Mouse (Mus musculus): ENCODE measurements around the gene Podxl. TPM values are rescaled to one million over a fixed set of nuclear protein-coding genes. Genes with fewer than 3 reads are reported as not detected.
A peak's percentile ranks its signal among the peaks of the same experiment; 100 is the strongest.

The Podxl gene
- polyA plus RNA-seq (2012; rRNA removed): 2.1 and 2.2 TPM in 2 replicates

DNA sequence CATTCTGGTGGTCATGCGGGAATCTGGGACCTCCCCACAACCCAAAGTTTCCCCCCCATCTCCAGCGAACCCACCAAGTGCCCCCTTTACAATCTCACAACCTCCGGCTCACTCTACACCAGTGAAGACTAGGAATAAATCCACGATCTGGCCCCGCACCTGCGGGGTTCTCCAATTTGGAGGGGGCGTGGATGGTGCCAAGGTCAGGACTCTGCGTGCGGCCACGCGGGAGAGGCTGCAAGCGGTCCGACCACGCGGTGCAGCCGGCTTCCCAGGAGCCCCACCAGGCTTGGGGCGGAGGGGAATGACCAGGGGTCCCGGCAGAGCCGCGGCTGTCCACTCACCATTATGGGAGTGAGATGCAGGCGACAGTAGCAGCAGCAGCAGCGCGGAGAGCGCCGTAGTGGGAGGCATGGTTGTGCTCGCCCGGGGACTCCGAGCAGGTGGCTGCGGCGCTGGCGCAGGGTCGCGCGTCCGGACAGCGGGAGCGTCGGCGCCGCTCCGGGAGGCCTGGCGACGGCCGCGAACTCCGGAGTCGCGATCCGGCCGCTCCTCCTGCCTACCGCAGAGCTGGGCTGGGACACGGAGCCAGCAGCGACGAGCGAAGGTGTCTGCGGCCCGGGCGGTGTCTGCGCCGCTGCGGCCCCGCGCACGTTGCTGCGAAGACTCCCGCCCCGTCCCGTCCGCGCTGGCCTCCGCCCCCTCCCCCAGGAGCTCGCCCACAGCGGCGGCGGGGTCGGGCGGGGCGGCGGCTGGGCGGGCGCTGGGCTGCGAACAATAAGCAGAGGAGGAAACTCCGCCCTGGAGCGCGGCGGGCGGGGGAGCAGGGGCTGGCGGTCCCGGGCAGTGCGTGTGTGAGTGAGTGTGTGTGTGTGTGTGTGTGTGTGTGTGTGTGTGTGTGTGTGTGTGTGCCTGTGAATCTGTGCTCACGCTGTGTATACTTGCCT is at the start of gene Podxl:
Gene Podxl, minus strand, starts transcription at position 747 of the 947 bp plus-strand sequence.
- no peak for TF ChIP-seq CTCF (IDR thresholded peaks at IDR 0.05; ENCODE audit: control insufficient read depth, insufficient read depth, insufficient replicate concordance, low read depth, low read length)
- TF ChIP-seq POLR2A (IDR thresholded peaks at IDR 0.05; ENCODE audit: control insufficient read depth, low read depth, low read length): no peak
- Histone ChIP-seq H3K4me3 (ENCODE audit: control insufficient read depth, low read depth, low read length) (peak within 1 kb of the TSS; percentile 75), H3K27ac (ENCODE audit: control insufficient read depth, insufficient read depth, low read depth, low read length) (no peak within 1 kb of the TSS), H3K27me3 (ENCODE audit: control insufficient read depth, insufficient read depth, low read length) (no peaks in the 10 kb centered on the region; the same call in 1 of the 2 replicates), H3K36me3 (ENCODE audit: control insufficient read depth, insufficient read depth, low read length) (no peaks in the 10 kb centered on the region), H3K4me1 (ENCODE audit: control insufficient read depth, insufficient read depth, low read length) (peaks cover 18% of the 10 kb centered on the region)

DNA sequence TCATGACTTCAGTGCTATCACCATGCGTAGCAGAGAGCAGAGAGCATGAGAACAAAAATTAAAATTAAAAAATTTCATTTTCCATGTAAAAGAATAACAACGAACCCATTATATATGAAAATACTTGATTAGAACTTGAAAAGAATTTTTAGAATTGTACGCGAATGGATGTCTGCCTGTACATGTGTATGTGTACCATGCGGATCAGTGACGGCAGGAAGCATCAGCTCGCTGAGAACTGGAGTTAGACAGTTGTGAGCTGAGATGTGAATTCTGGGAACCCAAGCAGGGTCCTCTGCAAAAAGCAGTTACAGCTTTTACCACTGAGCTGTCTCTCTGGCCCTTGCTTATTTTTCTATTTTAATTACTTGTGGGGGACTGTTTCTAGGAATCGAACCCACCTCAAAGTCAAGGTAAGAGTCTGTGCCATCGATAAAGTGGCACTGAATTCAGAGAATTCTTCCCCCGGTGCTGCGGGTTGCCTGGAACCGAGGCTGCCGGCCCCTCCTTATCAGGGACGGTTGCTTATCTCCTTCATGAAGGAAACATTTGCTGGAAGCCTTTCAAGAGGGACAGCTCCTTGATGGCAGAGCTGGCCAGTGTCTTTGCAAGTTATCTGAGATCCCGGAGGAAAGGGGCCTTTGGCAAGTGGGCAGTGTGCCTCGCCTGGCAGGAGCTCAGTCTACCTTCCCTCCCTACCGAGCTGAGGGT is 48.9 kb upstream of the Podxl start:
- no peak for TF ChIP-seq CTCF (IDR thresholded peaks at IDR 0.05; ENCODE audit: control insufficient read depth, insufficient read depth, insufficient replicate concordance, low read depth, low read length)
- no peak for TF ChIP-seq POLR2A (IDR thresholded peaks at IDR 0.05; ENCODE audit: control insufficient read depth, low read depth, low read length)

DNA sequence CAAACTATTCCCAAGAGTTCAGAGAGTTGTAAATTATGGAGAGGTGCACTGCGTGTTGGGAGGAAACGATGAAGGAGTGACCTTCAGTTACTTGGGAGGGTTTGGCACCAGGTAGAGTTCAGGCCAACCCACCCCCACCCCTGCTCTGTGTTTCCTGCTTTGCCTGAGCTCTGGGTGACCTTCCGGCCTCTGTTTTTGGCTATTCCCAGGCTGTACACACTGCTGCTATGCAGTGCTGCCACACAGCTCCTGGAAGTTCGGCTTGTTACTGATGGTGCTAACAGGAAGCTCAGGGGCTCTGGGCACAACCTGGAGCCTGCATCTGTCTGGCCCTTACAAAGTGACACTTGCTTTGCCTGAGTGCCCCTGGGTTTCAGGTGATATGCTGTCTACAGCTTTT is 42.6 kb upstream of the Podxl start:
- no peaks in the 10 kb centered on the region for H3K4me1 ChIP-seq (ENCODE audit: control insufficient read depth, insufficient read depth, low read length)
- H3K27me3 ChIP-seq (ENCODE audit: control insufficient read depth, insufficient read depth, low read length): no peaks in the 10 kb centered on the region
- no peaks in the 10 kb centered on the region for H3K36me3 ChIP-seq (ENCODE audit: control insufficient read depth, insufficient read depth, low read length)
- TF ChIP-seq CTCF (IDR thresholded peaks at IDR 0.05; ENCODE audit: control insufficient read depth, insufficient read depth, insufficient replicate concordance, low read depth, low read length) (no peak), POLR2A (IDR thresholded peaks at IDR 0.05; ENCODE audit: control insufficient read depth, low read depth, low read length) (no peak)
- no peak overlapping the region for H3K4me3 ChIP-seq (ENCODE audit: control insufficient read depth, low read depth, low read length)
- H3K27ac ChIP-seq (ENCODE audit: control insufficient read depth, insufficient read depth, low read depth, low read length): no peak overlapping the region

More for the DNA sequence above, 48.9 kb upstream of the Podxl start:
- H3K27me3 ChIP-seq (ENCODE audit: control insufficient read depth, insufficient read depth, low read length): no peaks in the 10 kb centered on the region
- H3K27ac ChIP-seq (ENCODE audit: control insufficient read depth, insufficient read depth, low read depth, low read length): no peak overlapping the region
- peaks cover 2% of the 10 kb centered on the region for H3K4me1 ChIP-seq (ENCODE audit: control insufficient read depth, insufficient read depth, low read length)
- H3K4me3 ChIP-seq (ENCODE audit: control insufficient read depth, low read depth, low read length): no peak overlapping the region
- no peaks in the 10 kb centered on the region for H3K36me3 ChIP-seq (ENCODE audit: control insufficient read depth, insufficient read depth, low read length)

DNA sequence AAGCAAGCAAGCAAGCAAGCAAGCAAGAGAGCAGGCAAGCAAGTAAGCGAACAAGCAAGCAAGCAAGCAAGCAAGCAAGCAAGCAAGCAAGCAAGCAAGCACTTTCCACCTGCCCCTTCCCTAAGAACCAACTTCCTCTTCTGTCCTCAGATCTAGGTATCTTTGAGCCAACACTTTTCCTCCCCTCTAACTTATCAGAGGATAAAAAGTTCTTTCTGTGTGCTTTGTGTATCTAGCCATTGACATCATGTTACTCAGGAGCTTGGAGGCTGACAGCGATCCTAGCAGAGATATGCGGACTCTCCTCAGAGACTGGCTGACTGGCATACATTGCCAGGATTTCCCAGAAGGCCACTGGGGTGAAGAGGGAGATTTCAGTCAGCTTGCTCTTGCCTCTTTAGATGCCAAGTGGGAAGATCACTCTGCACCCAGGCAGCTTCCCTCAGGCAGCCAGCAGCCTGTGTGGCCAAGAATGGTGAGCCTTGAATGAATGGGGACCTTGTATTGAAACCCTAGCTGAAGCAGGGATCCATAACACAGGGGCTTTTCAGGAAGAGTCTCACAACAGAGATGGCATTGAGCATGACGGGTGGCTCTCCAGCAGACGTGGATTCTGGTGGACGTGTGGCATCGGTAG is 41.0 kb upstream of the Podxl start:
- Histone ChIP-seq H3K27ac (ENCODE audit: control insufficient read depth, insufficient read depth, low read depth, low read length) (no peak overlapping the region), H3K27me3 (ENCODE audit: control insufficient read depth, insufficient read depth, low read length) (no peaks in the 10 kb centered on the region), H3K4me1 (ENCODE audit: control insufficient read depth, insufficient read depth, low read length) (no peaks in the 10 kb centered on the region), H3K36me3 (ENCODE audit: control insufficient read depth, insufficient read depth, low read length) (no peaks in the 10 kb centered on the region), H3K4me3 (ENCODE audit: control insufficient read depth, low read depth, low read length) (no peak overlapping the region)
- TF ChIP-seq POLR2A (IDR thresholded peaks at IDR 0.05; ENCODE audit: control insufficient read depth, low read depth, low read length) (no peak), CTCF (IDR thresholded peaks at IDR 0.05; ENCODE audit: control insufficient read depth, insufficient read depth, insufficient replicate concordance, low read depth, low read length) (no peak)

DNA sequence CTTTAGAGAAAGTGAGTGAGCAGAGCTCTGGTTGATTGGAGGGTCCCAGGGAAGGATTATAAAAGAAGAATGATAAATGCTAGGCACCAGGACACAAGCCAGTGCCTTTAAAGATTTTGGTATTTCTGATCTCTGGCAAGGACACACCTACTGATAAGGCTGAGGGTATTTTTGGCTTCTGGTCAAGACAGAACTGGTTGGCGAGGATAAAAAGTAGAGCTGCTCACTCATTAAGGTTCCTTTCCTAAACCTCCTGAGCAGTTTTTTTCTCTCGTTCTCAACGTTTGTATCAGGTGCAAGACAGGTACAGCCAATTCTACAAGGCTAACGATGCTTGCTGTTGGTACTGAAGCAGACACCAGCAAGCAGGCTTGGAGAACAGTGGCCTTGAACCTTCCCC is 38.7 kb upstream of the Podxl start:
- Histone ChIP-seq H3K27ac (ENCODE audit: control insufficient read depth, insufficient read depth, low read depth, low read length) (no peak overlapping the region), H3K36me3 (ENCODE audit: control insufficient read depth, insufficient read depth, low read length) (no peaks in the 10 kb centered on the region), H3K27me3 (ENCODE audit: control insufficient read depth, insufficient read depth, low read length) (no peaks in the 10 kb centered on the region), H3K4me3 (ENCODE audit: control insufficient read depth, low read depth, low read length) (no peak overlapping the region), H3K4me1 (ENCODE audit: control insufficient read depth, insufficient read depth, low read length) (no peaks in the 10 kb centered on the region)
- TF ChIP-seq POLR2A (IDR thresholded peaks at IDR 0.05; ENCODE audit: control insufficient read depth, low read depth, low read length) (no peak), CTCF (IDR thresholded peaks at IDR 0.05; ENCODE audit: control insufficient read depth, insufficient read depth, insufficient replicate concordance, low read depth, low read length) (no peak)

DNA sequence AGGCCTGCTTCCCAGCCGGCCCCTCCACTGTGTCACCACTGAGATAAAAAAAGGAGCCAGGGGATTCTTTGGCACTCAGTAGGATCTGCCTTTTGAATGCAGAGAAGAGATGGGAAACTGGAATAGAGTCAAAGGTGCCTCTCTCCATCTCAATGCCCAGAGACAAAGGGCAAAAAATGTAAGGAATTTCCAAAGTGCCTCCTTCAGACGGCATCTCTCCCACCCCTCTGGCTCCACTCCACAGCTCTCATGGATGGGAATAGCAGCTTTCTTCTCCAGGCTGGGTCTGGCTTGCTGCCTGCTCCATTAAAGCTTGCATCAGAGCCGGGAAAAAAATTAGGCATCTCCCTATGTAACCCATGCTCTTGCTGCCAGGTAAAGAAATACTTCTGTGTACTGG is 37.4 kb upstream of the Podxl start:
- no peak for TF ChIP-seq CTCF (IDR thresholded peaks at IDR 0.05; ENCODE audit: control insufficient read depth, insufficient read depth, insufficient replicate concordance, low read depth, low read length)
- TF ChIP-seq POLR2A (IDR thresholded peaks at IDR 0.05; ENCODE audit: control insufficient read depth, low read depth, low read length): no peak
- Histone ChIP-seq H3K27ac (ENCODE audit: control insufficient read depth, insufficient read depth, low read depth, low read length) (no peak overlapping the region), H3K4me3 (ENCODE audit: control insufficient read depth, low read depth, low read length) (no peak overlapping the region), H3K4me1 (ENCODE audit: control insufficient read depth, insufficient read depth, low read length) (peaks cover 4% of the 10 kb centered on the region; the same call in 1 of the 2 replicates), H3K36me3 (ENCODE audit: control insufficient read depth, insufficient read depth, low read length) (no peaks in the 10 kb centered on the region), H3K27me3 (ENCODE audit: control insufficient read depth, insufficient read depth, low read length) (no peaks in the 10 kb centered on the region)

DNA sequence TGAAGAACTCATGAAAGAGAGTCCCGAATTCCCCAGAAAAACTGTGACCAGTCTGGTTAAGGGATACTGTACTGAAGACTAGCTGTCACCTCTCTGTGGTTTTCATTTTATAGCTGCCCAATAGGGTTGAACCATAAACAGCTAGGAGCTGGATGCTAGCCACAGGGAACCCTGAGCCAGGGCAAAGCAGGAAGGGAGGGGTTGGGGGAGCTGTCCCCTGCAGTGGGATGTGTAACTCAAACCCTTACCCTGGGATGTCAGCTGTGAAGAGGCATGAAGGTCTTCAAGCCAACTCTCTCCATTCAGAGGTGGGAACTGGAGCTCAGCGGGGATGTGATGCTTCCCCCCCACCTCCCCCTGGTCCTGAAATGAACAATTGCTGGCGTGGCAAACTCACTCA is 36.1 kb upstream of the Podxl start:
- TF ChIP-seq CTCF (IDR thresholded peaks at IDR 0.05; ENCODE audit: control insufficient read depth, insufficient read depth, insufficient replicate concordance, low read depth, low read length): no peak
- no peak for TF ChIP-seq POLR2A (IDR thresholded peaks at IDR 0.05; ENCODE audit: control insufficient read depth, low read depth, low read length)
- Histone ChIP-seq H3K4me1 (ENCODE audit: control insufficient read depth, insufficient read depth, low read length) (peaks cover 4% of the 10 kb centered on the region; the same call in 1 of the 2 replicates), H3K4me3 (ENCODE audit: control insufficient read depth, low read depth, low read length) (no peak overlapping the region), H3K27me3 (ENCODE audit: control insufficient read depth, insufficient read depth, low read length) (no peaks in the 10 kb centered on the region), H3K27ac (ENCODE audit: control insufficient read depth, insufficient read depth, low read depth, low read length) (no peak overlapping the region), H3K36me3 (ENCODE audit: control insufficient read depth, insufficient read depth, low read length) (no peaks in the 10 kb centered on the region)
